Mouse (Mus musculus) kidney, adult 9 months (tissue): Measurements from ENCODE around the gene Keap1.

Experiments used
- DNase-seq: peaks from one replicate; pipeline ENCODE4 v3.0.0; 2022

Keap1 gene

GRCm38 (mm10) chr9:21194787-21195493 lies 44.2 kb downstream of the Keap1 start:
- DNase-seq = no peak

DNA sequence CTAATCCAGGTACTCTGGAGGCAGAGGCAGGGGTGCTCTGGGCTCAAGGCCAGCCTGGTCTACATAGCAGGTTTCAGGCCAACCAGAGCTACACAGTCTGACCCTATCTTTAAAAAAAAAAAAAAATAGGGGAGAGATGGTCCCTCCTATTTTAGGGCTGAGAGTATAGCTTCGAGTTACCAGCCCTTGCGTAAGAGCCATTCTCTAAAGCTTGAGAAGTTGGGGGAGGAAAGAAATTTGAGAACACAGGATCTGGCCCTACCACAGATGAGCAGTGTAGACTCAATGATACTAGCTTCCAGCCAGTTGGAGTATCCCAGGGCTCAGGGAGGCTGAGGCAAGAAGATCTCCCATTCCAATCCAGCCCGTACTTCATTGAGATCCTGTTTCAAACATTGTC lies 45.4 kb downstream of the Keap1 start:
- DNase-seq = no peak

DNA sequence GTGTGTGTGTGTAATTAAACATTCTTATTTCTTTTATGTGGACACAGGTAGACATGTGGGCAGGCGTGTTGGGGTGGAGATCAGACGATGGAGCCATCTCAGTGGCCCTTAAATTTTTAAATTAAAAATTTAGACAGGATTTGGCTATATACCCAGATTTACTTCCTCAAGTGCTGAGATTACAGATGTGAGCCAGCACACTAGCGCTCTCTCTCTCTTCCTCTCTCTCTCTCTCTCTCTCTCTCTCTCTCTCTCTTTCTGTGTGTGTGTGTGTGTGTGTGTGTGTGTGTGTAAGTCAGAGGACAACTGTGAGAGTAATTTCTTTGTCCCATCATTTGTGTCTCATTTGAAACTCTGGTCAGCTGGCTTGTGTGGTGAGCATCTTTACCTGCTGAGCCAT lies 48.5 kb downstream of the Keap1 start:
- DNase-seq = no peak

GRCm38 (mm10) chr9:21189905-21190304 lies 49.3 kb downstream of the Keap1 start:
- DNase-seq = no peak

- DNase-seq = no peak
Measured at GRCm38 (mm10) chr9:21185436-21185835, 53.7 kb downstream of the Keap1 start.

DNA sequence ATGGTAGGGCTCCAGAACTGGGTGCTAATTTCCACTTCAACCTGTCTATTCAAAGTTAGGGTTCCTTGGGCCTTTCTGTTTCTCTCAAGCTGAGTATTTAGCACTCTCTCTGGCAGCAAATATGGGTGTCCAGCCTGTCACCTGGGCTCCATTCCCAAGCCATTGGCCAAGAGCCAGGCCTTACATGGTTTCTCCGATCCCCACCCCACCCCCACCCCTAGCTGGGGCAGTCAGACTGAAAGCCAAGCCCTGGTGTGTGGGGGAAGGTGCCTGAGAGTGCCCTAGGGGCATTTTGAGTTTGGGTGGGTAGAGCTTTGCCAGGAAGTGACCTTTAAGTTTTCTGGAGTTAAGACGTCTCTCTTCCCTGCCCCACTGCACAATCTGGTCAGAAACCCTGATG lies 54.4 kb downstream of the Keap1 start:
- DNase-seq = peak; percentile 60

- DNase-seq = peak; percentile 55
Measured at GRCm38 (mm10) chr9:21183905-21184413, 55.2 kb downstream of the Keap1 start.

DNA sequence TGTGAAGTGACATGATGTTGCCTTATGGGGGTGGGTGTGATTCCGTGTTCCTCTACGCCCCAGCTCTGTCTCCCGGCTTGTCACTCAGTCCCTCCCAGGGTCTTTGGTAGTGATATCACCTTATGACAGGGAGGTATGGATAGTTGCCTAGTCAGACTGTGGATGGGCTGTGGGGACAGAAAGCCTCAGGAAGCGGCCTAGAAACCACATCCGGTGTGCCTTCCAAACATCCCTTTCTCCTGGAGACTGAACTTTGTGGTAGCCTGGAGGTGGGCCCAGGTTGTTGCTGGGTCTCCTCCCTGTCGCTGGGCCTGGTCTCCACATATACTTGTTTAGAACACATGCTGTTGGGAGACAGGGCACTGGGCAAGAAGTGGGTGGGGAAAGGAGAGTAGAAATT lies 55.7 kb downstream of the Keap1 start:
- DNase-seq = no peak

GRCm38 (mm10) chr9:21181421-21182220 lies 57.5 kb downstream of the Keap1 start:
- no peak for DNase-seq

- no peak for DNase-seq
Measured at GRCm38 (mm10) chr9:21180841-21181240, 58.3 kb downstream of the Keap1 start.

DNA sequence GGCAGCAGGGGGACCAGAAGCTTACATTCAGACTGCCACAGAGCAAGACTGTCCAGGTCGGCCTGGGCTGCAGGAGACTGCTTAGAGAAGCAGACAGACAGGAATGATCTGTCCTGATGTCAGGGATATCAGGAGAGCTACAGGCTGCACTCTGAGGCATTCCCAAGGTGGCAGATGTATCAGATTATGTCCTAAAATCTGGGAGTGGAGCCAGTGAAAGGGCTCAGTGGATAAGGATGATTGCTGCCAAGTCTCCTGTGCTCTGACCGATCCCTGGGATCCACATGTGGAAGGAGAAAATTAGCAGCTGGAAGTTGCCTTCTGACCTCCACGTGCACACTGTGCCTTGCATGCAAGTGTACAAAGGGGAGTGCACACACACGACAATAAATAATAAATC lies 58.8 kb downstream of the Keap1 start:
- DNase-seq = no peak
